Mouse (Mus musculus): Measurements from ENCODE around the gene Doxl2. TPM values are rescaled to one million over a fixed set of nuclear protein-coding genes. Genes with fewer than 3 reads are reported as not detected.
A peak's percentile ranks its signal among the peaks of the same experiment; 100 is the strongest.
"Not testable (repeated sequence)": the region's sequence is repeated elsewhere in the genome, so short reads cannot be mapped to it uniquely, and the experiment has no call there.

The Doxl2 gene
- not detected for total RNA-seq (2021)
- long read RNA-seq, experiment 1: 0 reads
- long read RNA-seq, experiment 2: 0 reads

DNA sequence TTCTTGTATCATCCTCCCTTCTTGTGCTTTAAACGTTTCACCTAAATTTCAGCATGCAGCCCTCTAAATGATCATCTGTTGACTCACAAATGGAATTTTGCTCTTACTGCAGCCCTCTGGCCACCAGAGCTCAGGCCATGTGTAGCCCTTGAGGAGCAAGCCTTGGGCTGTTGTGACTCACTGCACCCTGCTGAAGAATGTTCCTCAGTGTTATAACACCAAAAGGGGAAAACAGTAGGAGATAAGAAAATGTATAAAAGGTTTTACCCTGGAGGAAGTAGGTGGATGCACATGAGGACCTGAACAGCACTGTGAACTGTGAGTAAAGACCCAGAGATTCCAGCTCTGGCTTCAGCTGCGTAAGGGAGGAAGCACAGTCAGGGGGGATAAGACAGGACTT, at the start of gene Doxl2:
Gene Doxl2, plus strand, starts transcription at position 301 of the 400 bp plus-strand sequence.
- no peak for DNase-seq (ENCODE audit: low spot score in 2 of 2)

DNA sequence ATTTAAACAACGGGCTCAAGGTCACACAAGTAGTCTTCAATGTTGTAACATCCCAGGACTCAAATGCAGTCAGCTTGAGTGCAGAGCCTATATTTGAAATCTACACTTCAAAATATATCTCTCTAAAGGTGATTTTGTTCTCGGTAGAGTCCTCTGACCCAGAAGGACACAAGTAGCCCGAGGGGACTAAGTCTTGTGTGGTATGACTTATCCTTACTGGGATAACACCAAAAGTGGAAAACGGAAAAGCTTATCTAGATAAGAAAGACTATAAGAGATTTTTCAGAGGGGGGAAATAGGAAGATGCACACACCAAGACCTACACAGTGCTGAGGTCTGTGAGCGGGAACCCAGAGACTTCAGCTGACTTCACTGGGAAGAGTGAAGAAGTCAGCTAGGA, 45.2 kb upstream of the Doxl2 start, which contains the start of gene 1600015I10Rik:
Gene 1600015I10Rik, plus strand, starts transcription at position 301 of the 400 bp plus-strand sequence.
- no peak for DNase-seq (ENCODE audit: low spot score in 2 of 2)

DNA sequence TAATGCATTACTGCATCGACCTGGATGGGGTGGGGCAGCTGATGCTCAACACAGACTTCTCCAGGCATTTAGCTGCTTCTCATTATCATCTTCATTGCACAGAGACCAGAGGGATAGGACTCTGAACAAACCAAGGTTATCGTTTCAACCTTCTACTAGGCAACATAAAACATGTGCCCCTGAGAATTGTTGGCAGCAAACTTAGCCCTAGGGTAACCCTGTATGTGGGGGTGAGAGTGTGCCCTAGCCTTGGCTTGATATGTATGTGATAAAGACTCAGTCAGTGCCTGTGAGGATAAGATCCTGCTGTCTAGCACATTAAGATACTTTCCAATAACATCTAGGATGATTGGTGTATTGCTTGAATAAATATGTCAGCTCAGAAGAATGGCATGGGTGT, 25.2 kb upstream of the Doxl2 start:
- no peak for DNase-seq (ENCODE audit: low spot score in 2 of 2)

DNA sequence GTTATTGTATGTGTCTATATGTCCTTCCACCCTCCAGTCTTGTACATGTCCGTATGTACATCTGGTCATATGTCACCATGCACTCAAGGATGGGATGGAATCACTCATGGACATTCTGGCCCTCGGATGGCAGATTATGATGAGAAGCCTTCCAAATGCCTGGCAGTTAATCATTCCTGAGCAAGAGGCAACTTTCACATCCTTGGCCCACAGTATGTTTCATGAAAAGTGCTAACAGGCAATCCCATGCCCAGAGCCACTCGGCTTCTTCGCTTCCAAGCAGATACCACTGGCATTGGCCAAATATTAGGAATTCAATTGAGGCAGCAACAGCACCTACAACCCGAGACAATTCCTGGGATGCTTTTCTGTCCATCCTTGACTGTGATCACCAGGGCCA, 24.1 kb upstream of the Doxl2 start:
- DNase-seq (ENCODE audit: low spot score in 2 of 2): no peak

DNA sequence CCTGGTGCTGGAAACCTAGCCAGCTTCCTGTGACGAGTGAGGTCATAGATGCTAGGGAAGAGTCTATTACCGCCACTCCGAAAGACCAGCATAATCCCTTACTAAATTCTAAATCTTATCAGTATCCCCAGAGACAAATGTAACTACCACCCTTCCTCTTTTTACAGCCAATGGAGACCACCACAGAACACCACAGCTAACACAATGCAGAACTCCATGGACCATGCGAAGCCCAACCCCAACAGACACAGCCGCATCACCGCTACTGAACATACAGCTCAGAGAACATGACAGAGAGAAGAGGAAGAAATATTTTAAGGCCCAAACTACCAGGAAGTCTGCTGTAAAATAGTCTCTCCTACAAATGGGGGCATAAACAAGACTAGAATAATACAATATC, 23.1 kb upstream of the Doxl2 start:
- no peak for DNase-seq (ENCODE audit: low spot score in 2 of 2)

DNA sequence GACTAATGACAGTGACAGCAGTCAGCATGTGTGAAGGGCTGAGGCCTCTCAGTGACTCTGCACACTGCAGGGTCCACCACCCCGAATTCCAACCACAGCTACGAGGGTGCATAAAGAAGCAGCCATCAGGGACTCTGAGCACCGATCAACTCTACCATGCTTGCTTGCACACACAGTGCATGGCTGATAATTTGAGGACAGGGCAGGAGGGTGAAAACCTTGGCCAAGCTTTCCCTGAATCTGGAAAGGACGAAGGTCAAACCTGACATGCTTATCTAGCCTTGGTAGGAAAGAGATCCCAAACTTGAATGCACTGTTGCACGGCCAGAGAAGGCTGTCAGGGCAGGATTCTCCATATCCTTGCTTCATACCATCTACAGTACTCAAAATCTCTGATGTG, 21.5 kb upstream of the Doxl2 start:
- DNase-seq (ENCODE audit: low spot score in 2 of 2): no peak

DNA sequence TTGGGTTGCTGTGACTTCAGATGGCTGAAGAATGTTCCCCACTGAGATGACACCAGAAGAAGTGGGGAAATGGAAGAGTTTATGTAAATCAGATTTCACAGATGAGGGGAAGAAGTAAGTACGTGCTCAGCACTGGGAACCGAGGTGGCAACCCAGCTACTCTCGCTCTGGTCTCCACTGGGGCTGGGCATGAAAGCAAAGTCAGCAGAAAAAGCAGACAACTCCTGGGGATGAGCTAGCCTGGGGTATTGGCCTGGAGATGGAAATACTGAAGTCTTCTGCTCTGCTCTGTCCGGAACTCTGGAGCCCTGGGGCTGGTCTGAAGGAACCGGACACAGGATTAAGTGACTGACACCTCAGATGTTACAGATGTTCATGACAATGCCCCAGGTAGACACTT, 20.6 kb upstream of the Doxl2 start:
- no peak for DNase-seq (ENCODE audit: low spot score in 2 of 2)

DNA sequence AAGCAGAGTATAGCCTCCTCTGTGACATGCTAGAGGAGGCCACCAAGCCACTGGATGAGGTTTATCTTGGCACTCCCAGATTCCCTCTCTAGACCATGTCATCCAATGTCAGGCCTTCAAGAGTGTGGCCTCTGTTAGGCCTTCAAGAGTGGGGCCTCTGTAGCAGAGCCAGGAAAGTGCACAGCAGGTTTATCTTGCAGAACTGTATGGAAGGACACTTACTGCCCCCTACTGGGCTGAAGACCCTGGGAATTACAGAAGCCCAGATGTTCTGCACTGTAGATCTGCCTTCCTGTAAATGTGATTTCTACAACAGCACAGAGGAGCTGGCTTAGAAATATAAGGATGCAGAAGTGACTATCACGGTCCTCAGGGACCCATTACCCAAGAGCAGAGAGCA, 19.8 kb upstream of the Doxl2 start:
- DNase-seq (ENCODE audit: low spot score in 2 of 2): peak in 1 of 2 experiments; percentile 47

DNA sequence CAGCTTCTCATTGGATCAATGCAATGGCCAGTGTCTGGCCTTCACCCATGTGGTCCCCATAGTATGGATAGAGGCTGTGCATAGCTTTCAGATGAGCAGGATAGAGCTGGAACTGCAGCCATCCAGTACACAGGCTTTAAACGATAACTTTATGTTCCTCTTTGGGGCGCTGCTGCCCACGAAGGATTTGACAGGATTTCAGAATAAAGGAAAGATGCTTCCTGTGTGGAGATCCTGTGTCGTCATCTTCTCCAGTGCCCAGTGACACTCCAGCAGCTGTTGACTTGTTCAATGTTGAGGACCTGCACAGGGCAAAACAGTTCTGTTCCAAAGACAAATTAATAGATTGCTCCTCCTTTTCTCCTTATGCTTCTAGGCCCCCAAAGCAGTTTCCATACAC, 18.0 kb upstream of the Doxl2 start:
- DNase-seq (ENCODE audit: low spot score in 2 of 2): no peak

DNA sequence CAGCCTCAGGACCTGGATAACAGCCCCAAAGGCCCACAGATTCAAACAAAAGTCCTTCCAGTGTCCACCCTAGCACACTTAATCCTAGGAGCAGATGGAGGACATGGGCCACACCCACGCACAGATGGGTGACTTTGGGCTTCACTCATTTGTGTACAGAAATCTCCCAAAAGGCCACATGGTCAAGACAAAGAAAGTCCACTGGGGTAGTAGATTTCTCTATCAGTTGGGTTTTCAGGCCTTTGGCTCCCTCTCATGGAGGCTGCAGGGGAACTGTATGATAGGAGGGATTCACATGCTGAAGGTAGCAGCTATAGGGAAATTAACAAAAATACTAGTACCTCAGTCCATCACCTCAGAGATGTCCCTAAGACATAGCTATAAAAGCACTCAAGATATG, 16.7 kb upstream of the Doxl2 start:
- DNase-seq (ENCODE audit: low spot score in 2 of 2): no peak

DNA sequence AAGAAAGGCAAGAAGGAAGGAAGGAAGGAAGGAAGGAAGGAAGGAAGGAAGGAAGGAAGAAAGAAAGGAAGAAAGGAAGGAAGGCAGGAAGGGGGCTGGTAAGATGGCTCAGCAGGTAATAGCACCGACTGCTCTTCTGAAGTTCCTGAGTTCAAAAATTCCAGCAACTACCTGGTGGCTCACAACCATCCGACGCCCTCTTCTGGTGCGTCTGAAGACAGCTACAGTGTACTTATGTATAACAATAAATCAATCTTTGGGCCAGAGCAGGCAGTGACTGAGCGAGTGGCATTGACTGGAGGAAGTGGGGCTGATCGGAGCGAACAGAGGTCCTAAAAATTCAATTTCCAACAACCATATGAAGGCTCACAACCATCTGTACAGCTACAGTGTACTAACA, 15.6 kb upstream of the Doxl2 start:
- DNase-seq (ENCODE audit: low spot score in 2 of 2): not testable (repeated sequence)

DNA sequence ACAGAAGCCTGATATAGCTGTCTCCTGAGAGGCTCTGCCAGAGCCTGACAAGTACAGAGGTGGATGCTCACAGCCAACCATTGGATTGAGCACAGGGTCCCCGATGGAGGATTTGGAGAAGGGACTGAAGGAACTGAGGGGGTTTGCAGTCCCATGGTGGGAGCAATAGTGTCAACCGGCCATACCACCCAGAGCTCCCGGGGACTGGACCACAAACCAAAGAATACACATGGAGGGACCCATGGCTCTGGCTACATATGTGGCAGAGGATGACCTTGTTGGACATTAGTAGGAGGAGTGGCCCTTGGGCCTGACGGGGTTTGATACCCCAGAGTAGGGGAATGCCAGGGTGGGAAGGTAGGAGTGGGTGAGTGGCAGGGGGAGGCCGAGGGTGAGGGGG, 8.1 kb upstream of the Doxl2 start:
- DNase-seq (ENCODE audit: low spot score in 2 of 2): not testable (repeated sequence)

DNA sequence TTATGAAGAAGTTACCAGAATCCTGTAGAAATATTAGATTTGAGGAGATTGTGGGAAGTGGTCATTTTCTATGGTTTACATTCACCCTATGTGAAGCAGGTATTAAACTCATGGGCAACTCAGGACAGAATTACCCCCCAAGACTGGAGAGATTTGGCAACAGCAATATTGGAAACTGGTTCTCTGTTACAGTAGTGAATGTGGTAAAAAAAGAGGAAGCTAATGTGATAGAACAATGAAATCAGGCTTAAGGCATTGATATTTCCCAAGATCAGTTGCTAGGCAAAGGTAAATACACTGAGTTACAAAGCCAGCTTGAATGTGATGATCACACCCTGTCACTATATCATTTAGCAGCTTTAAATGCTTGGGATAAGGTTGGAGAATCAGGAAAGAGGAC, 6.9 kb upstream of the Doxl2 start:
- DNase-seq (ENCODE audit: low spot score in 2 of 2): no peak

DNA sequence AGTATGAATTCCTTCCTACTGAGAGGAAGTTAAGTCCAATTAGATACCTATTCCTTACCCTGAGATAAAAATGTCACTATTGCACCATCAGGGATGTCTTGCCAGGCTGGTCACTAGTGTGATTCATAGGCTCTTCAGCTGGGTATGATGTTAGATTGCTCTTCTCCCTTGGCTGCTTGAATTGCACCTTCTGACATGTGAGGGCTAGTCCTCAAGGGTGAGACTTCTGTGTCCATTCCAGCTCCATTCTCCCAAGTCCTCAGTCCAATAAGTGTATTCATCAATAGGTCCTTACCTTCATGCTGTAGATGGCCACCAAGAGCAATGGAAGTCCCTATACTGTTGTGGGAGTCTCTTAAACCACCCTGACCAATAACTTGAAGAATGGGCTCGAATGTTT, 4.9 kb downstream of the Doxl2 start:
- DNase-seq (ENCODE audit: low spot score in 2 of 2): no peak

DNA sequence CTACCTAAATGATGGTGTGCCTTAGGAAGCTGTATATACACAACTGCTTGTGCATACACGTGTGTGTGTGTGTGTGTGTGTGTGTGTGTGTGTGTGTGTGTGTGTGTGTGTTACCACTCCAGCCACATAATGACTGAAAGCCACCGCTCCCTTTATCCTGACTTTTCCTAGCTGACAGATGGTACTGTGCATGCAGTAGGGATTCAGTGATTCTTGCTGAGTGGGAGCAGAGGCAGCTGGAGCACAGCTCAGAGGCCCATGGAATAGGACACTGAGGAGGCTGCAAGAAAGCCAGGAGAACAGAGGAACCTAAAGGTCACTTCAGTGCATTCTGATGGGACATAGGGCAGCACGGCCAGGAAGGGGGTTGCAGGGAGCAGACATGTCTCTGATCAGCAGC, 7.5 kb downstream of the Doxl2 start:
- no peak for DNase-seq (ENCODE audit: low spot score in 2 of 2)

DNA sequence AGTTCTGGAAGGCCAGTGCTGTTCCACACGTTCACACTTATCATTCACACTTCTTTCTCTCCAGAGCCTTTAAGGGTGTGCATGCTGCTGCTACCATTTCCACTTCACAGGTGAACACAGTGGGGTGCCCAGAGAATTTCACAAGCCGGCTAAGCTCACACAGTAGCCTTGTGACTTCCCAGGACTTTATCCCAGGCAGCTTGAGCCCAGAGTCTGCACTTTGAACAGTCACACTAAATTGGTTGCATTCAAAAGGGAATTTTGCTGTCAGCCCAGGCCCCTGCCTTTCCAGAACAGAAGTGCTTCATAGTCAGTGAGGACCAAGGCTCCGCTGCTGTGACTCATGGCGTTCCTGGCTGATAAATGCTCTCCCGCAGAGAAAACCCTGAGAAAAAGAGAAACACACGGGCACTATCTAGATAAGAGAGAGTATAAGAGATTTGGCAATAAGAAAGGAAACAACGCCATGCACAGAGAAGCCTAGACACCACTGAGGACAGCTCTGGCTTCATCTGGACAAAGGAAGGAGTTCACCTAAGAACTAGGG, 11.8 kb downstream of the Doxl2 start, which contains the start of gene Svs1:
Gene Svs1, plus strand, starts transcription at position 418 of the 547 bp plus-strand sequence.
- DNase-seq (ENCODE audit: low spot score in 2 of 2): no peak

DNA sequence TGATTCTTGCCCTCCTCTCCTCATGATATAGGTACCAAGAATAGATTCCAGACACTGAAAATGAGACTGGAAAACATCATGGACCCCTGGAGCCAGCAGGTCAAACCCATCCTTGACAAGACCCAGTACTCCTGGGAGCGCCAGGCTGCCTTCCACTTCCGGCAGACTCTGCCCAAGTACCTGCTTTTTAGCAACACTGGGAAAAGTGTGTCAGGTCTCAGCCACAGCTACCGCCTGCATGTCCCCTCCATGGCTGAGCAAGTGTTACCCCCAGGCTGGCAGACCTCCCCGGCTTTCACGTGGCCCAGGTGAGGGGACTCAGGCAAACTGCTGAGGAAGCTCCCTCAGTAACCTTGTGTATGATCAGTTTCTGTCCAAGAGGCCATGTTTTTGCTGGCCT, 15.2 kb downstream of the Doxl2 start:
- DNase-seq (ENCODE audit: low spot score in 2 of 2): no peak

DNA sequence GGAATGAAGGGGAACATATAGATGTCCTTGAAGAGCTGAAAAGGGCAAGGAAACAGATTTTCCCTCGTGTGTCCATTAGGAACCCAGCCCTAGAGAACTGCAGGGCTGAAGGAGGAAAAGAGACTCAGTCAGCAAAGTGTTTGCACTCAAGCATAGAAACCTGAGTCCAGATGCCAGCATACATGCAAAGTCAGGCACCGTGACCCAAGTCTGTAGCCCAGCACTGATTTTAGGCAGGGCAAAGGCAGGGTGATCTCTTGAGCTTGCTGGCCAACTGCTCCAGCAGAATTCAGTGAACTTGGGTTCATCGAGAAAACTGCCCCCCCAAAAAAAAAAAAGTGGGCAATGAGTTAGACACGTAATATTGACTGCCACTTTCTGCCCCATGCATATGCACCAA, 17.2 kb downstream of the Doxl2 start:
- no peak for DNase-seq (ENCODE audit: low spot score in 2 of 2)

DNA sequence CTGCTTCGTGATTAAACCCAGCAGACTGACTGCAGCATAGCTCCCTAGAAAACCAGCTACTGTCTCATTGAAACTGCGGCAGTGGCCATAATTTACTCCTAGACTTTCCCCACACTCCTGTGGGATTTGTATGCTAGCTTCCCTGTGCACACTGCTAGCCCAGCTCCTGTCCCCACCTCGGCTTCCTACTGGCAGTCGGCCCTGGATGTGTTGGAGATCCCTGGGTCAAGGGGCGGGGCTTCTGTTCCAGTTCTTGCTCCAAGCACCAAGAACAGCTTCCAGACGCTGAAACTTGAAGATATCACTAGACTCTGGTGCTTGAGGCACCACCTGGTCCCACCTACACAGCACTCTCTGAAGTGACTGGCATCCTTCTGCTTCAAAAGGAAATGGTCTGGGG, 23.4 kb downstream of the Doxl2 start:
- no peak for DNase-seq (ENCODE audit: low spot score in 2 of 2)

DNA sequence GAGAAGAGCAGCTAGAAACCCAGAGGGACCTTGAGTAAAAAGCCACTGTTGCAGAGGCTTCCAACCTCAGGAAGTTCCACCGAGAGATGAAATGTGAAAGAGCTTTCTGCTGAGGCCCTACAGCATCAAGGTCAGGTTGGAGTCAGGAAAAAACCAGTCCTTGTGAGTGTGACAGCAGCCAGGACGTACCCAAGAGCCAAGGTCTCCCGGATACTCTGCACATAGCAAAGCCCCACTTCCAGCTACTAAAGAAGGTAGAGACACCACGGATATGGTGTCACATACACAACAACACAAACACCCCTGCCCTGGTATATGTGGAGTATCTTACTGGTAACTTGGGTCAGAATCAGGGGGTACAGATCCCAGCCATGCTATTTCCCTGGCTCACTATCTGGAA, 24.0 kb downstream of the Doxl2 start:
- no peak for DNase-seq (ENCODE audit: low spot score in 2 of 2)

DNA sequence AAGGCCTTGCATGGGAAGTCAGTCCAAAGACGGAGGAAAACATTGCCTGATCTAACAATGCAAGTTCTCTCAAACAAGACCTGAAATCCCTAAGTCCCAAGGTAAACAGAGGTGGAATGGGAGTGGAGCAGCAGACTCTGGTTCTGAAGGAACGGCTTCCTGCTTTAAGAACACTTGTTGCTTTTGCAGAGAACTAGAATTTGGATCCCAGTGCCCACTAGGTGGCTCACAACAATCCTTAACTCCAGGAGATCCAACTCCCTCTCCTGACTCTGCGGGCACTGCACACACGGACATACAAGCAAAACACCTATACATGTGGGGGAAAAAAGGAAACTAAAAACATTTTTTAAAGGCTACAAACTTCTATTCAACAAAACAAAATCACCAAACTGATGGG, 28.6 kb downstream of the Doxl2 start:
- no peak for DNase-seq (ENCODE audit: low spot score in 2 of 2)

DNA sequence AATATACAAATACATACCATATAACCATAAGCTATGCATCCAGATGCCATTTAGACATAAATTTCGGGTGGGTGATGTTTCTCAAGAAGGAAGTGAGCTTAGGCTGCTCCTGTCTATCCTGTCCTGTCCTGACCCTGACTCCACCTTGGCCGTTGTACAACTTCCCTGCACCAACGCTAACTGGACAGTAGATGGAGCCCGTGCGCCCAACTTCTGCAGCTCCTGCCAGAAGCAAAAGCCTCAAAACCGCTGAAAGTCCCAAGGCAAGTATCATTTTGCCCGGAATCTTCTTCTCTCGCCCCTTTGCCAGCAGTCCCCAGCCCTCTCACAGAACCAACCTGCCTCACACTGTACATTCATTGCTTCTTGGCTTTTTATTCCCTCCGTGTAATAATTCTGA, 33.2 kb downstream of the Doxl2 start:
- peak; percentile 22 to 27 for DNase-seq (ENCODE audit: low spot score in 2 of 2)

DNA sequence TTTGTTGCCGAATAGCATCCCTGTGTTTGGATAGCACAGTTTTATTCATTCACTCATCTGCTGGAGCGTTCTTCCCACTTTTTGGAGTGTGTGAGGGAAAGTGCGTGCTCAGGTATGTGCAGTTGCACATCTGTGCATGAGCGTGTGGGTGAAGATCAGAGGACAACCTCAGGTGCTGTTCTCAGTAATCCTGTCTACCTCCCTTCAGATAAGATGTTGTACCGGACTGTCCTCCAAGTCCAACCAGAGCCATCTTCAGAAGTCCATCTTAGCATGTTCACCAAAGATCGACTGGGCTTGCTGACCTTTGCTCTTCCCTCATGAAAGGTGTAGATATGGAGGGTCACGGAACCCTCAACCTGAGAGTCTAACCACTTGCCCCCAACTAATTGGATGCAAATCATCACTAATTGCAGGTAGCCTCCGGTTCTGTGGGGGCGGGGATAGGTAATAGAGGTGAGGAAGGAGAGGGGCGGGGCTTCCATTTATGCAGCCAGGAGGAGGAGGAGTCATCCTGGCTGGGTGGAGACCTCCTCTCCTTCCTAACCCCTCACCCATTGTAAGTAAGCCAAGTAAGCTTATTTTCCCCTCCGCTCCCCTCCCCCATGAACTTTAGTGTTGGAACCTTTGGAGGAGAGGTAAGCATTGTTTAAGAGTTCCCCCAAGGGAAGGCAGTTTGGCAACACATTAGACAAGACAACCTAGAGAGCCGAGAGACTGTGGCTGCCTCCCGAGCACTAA, 33.8 kb downstream of the Doxl2 start:
- DNase-seq (ENCODE audit: low spot score in 2 of 2): no peak
